Mouse (Mus musculus) urinary bladder, postnatal 36 days (tissue): ENCODE data around the gene Farsa.
A peak's percentile ranks its signal among the peaks of the same experiment; 100 is the strongest.

Experiments
- DNase-seq, 2 experiments: peaks; one replicate each; pipeline ENCODE4 v3.0.0; 2022; ENCODE audit warnings: low spot score in 2 of 2, mixed read lengths in 1 of 2

The Farsa gene

DNA sequence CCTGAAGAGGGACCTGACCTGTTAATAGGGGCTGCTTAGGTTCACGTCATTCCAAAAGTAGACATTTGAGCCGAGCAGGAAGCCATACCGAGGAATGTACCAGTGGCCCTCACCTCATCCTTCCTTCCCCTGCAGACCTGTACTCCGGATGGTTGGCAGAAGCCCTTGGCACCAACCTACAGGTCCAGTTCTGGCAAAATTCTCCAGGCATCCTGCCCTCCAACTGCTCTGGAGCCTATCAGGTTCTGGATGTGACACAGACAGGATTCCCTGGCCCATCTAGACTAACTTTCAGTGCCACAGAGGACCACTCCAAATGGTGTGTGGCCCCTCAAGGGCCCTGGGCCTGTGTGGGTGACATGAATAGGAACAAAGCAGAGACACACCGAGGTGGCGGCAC is 53.8 kb downstream of the Farsa start:
- no peak for DNase-seq

DNA sequence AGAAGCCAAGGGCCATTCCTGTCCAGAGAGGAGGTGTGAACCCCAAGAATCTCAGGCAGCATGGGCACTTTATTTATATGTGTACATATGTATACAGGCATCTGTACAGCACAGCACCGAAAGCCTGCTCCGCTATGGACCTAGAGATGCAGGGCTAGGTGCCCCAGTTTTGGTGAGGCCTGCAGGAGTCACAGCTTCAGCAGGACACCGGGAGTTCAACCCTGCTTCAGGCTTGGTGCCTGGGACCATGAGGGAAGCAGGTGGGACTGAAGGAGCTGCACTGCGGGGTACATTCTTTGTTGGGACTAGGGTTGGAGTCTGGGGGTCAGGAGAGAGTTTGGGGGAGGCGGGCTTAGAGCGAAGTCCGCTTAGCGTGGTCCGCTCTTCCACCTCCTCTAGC is 55.1 kb downstream of the Farsa start:
- no peak for DNase-seq

DNA sequence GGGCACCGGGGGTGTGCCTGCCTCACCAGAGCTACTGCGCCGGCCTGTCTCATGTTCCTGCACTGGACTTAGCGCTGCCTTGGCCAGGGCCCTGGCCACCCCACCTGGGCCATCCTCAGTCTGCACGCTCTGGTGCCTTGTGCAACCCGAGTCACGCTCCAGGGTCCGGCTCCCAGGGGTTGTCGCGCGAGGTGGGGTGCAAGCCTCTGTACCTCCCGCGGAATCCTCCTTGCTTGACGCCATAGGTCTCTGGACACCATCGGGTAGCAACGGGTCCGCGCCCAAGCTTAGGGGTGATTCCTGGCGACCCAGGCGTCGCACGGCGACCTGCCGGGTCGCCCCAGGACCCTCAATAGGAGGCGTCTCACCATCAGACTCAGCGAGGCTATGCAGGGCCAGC is 55.6 kb downstream of the Farsa start:
- DNase-seq = no peak

DNA sequence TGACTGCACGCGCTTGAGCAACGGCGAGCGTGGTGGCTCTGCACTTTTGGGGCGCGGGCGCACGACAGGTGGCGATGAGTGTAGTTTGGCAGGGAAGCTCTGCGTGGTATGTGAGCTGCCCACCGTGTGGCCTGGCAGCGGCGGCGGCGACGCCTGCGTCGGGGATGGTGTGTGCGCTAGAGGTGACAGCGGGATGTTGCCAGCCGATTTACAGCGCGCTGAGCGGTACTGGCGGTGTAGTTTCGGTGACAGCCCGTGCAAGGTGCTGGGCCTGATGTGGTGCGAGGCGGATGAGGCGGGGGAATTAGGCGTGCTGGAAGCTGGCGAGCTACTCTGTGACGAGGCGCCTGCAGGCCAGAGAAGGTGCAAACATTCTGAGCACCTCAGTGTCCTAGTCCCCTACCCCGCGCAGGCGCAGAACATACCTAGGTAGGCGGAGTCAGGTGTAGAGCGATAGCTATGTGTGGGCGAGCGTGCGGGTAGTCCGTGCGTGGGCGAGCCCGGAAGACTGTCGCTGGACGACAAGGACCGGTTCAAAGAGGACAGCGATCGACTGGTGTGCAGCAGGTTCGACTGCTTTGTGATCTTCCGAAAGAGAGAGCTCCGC is 56.2 kb downstream of the Farsa start:
- peak; percentile 66 to 74 for DNase-seq

GRCm38 (mm10) chr8:84913502-84913900 is 56.7 kb downstream of the Farsa start:
- DNase-seq = no peak

- no peak for DNase-seq
Observed at GRCm38 (mm10) chr8:84913960-84914359, 57.2 kb downstream of the Farsa start.

DNA sequence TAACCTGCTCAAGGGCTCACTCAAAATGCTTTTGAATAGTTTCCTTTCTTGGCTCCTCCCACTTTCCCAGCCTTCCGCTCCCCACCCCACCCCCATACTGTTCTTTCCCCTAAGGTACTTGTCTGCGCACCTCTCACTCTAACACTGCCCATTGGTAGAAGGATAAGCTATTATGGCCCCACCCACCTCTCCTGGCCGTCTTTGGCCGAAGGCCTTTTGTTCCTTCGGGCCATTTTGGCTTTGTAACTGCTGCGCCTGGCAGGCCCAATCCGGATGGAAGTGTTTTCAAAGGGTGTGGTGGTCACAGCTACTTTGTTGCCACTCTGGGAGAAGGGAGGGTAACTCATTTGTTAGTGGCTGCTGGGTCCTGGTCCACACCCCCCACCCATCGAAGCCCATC is 58.5 kb downstream of the Farsa start:
- DNase-seq = no peak

DNA sequence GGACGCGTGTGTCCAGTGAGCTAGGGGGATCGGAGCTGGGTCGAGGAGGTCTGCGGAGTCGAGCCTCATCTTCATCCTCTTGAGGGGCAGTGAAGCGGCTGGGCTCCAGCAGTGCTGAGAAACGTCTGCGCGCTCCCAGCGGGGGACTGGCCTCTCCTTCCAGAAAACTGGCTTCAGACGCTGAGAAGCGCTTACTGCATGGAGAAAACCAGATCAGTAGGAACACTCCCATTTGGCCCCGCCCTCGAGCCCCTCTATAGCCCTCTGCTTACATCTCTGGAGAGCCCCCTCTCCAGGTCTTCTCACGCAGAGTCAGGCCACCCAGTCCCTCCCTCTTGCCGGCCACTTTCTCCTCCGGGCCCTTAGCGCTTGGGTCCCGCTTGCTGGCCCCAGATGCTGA is 61.0 kb downstream of the Farsa start:
- DNase-seq = no peak

- DNase-seq = no peak
Observed at GRCm38 (mm10) chr8:84918646-84919045, 61.9 kb downstream of the Farsa start.
